Mouse (Mus musculus): Measurements from ENCODE around the gene Rab5if.

DNA sequence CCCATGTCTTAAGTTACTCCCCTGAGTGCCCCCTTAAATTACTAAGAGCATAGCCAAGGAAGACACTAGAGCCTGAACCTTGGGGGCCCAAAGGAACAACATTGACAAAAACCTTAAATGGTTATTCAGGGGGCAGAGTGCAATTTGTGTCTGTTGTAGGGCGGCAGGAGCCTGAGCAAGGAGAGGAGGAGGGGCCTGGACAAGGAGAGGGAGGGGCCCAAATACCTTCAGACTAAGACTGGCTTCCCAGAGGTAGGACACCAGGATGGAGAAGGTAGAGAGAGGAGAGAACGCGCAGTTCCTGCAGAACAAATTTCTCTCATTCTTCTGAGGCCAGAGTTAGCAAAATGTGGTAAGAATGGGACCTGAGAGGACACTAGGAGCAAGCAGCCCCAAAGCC is 47.5 kb upstream of the Rab5if start:
- TF ChIP-seq CTCF (IDR thresholded peaks at IDR 0.05; ENCODE audit: low read depth) (no peak), EP300 (IDR thresholded peaks at IDR 0.05; ENCODE audit: low read depth) (no peak)
